Mouse (Mus musculus) CD4-positive, CD25-positive, alpha-beta regulatory T cell, adult 2 months (primary cell): Measurements from ENCODE around the gene Lipa.

ENCODE experiments used
- DNase-seq: peaks from one replicate; pipeline ENCODE4 v3.0.0-alpha.2; 2012; ENCODE audit warnings: low read depth, low spot score

The Lipa gene

DNA sequence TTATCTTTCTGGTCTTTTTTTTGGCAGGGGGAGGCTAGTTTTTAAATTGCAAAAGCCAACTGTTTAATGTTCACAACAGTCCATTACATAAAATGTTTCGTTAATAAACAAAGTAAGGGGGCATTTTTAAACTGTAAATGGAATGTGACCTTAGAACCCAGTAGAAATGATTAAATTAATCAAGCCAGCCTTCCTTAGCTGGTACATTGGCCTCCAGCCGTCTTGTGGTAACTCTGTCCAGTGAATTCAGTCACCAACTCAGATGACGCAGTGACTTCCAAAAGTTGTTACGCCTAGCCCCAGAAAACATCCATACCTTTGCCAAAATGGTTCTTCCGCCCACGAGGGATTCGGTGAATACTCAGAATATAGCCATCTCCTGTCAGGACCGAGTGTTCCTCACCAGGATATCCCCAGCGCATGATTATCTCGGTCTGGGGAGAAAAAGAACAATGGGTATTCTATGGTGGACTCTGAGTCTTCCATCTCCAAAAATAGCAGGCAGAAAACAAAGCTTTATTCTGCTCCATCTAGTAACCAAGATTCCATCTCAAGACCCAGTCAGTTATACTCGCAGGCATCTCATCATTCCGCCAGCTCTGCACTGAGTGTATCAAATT is 4.1 kb downstream of the Lipa start:
- no peak for DNase-seq

DNA sequence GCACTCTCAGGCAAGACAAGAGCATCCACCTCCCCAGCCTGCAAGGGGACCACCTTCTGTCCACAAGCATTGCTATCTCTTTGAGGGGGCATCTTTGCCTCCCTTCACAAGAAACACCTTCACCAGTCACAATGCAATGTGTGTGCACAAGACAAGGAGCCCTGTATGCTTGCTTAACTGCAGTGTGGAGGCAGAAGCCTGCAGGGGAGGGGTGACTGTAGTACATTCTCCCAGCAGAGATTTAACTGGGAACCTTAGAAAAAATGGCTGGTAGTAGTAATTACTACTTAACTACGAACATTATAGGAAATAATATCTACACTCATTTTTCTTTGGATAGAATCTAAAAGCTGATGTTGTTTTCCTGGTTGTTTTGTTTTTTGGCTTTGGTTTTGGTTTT is 5.3 kb downstream of the Lipa start:
- no peak for DNase-seq

DNA sequence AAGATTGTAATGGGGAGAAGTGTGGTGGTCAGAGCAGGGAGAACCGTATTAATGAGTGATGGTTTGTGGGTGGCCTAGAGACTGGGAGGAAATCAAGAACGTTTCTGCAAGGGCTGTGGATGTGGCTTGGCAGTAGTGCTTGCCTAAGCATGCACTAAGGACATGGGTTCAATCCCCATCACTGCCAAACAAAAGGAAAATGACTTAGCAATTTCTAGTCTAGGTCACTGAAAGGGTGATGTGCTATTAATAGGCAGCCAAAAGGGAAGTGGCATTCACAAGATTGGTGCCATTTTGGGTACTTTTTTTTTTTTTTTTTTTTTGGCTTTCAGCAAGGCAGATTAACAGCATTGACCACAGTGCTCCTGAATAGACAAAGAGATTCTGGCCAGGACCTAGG is 5.9 kb downstream of the Lipa start:
- no peak for DNase-seq

DNA sequence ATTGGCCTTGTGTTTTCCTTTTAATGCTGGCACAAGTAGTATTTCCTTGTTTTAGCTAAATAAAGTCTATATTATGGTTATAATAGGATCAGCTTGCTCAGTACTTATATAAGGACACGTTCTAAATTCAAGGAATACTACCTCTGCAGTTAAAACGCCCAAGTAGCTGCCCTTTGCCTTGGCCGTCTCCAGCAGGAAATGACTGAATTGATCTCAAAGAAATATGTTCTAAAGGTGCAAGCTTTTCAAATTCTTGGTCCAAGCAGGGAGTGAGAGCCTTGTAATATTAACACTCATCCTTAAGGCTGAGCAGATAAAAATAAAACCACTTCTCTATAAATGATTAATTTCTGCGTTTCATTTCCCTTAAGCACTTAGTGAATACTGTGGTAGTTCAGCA is 7.2 kb downstream of the Lipa start:
- DNase-seq = no peak

DNA sequence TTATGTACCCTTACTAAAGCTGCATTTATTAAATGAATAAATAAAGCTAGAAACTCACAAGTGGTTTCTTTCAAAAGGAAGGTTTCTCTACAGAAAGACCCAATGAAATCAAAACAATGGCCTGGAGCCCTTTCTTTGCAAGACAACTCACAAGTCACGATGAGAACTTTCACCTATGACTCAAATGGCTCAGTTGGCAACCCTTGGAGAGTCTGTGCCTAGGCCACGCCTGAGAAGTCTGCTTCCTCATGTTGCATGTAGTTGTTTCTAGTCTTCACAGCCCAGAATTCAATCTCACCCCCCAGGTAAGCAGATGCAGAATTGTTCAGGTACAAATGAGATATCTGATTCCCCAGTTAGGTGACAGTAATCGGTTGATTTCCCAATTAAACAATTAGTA is 7.6 kb downstream of the Lipa start:
- DNase-seq = no peak

DNA sequence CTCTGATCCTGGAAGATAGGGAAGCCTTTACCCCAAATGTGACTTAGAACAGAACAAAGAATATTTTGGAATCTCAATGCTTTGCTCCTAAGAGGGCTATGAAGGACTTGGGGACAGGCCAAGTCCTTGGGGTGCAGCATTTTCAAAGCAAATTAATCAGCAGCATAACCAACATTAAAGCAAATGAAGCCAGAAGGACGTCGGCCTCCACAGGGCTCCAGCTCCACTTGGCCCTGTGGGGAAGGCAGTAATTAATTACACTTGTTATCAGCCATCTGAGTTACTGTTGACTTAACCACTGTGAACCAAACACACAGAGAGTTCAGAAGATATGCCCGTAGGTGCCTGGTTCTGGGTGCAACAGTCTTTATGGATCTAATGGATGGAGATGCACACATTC is 8.5 kb downstream of the Lipa start:
- DNase-seq = no peak

DNA sequence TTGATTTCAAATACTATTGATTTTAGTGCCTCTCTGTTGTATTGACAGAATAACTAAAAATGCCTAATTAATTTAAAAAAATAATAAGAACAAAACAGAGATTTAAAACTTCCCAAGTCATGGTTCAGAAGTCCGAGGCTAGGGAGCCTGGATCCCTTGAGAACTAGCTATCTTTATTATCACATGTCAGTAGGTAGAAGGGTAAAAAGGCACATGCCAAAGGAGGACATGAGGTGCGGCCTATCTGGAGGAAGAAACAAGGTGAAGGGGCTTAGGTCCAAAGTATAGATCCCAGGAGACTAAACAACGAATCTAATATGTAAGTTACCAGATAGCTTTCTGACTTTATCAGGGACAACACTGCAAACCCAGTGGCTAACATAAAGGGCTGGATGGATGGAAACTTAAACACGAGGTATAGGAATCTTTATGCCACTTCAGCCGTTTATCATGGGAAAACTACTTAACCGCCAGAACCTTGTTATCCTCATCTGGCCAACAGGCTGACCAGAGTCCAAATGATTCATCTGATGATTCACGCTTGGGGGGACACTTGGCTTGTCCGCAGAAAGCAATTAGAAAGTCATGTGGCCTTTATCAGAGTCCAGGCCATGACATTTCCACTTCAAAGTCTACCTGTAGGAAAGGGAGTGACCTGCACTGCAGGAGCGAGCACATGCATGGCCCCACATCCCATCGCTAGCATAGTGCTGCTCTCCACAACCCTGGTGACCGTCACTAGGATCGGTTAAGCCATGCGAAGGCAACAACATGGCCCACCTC is 9.3 kb downstream of the Lipa start:
- DNase-seq = no peak

DNA sequence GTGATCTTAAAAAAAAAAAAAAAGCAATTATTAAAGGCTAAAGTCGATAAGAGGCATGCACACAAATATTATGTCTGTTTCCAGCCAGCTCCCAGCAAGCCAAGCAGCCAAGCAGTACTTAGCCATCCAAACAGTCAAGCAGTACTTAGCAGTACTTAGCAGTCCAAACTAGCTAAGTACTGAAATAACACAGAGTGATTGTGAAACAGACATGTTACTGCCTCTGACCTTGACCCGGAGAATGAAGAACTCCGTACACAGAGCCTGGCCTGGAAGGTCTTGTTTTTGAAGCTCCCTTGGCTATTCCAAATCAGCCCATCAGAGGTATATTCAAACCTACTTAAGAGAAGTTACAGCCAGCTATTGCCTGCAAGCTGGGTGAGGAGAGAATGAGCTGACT is 10.1 kb downstream of the Lipa start:
- no peak for DNase-seq

DNA sequence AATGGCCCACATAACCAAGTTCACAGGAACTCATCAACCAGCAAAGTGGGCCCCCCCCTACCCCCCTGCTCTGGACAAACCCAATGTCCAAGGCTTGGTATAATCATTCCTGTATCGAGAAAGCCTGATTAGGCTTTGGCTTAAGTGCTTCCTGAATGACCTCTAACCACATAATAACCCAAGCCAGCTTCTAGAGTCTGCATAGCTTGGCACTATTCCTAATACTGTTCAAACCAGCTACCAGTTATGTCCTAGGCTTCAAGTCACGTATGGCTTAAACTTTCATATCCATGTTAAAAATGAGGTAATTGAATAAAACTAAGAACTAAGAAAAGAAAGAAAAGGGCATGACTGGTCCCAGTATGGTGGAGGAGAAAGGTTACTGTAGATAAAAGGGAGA is 10.9 kb downstream of the Lipa start:
- no peak for DNase-seq

DNA sequence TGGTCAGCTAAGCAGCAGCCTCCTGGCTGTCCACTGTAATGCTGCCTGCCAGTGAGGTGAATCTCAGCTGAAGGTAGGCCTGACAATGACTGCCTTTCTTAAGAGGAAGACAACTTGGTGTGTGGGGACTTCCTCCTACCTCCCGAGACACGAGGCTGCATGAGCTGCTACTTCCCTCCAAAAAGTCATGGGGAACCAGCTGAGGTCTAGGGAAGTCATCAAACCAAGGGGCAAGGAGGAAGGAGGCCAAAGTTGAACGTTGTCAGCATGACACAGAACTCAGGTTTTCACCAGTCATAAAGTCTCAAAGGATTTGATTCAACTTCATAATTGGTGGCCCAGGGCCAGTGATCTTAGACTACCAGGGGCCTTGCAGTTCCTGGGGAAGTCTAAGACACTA is 11.6 kb downstream of the Lipa start:
- no peak for DNase-seq

DNA sequence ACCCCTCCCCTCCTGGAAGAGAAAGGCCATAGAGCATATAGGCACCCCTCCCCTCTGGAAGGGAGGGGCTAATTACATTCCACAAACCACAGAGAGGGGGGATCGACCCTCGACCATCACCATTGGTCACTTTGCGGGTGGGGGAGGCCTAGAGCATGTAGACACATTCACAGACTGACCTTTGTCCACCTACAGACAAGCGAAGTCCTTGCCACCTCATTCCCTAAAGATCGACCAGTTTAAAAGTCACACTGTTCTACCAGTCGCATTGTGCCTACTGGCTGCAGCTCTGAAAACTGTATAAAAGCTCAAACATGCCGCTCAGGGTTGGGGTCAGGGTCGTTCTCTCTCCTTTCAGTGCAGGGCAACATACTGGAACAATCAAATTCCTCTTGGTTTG is 15.7 kb downstream of the Lipa start:
- DNase-seq = no peak

DNA sequence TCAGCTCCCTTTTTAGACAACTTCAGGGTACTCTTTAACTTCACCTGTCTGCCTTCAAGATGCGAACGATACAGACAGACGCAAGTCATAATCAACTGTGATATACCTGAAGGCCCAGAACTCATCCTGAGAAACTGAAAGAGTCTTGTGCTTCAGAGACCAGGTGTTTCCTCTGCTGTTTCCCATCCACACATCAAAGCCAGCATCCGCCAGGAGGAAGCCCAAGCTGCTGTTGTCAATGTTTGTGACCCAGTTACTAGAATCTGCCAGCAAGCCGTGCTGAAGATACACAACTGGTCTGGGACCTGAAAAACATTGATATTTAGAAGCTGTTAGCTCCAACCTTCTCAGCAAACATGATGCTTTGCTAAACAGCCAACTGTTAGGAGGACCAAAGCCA is 16.6 kb downstream of the Lipa start:
- peak; percentile 71 for DNase-seq

DNA sequence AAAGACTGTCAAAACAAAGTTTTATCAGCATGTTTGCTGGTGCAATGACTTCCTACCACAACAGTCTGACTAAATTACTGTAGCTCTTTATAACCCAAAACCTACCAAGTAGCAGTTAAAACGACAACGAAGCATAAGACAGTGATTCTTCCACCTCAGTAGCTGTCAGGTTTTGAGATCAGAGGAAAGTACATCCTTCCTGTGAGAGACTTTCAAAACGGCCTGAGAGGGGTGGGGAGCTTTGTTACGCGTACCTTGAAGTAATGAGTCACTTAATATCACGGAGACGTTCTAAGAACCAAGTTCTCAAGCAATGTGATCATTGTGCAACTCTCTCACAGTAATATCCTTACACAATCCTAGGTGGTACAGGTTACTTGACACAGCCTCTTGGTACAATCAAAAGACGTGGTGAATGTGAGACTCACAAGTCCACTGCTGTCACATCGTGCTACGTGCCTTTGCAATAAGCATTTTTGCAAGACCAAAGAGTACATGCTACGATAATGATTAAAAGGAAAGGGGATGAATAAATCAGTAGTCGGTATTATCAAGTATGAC is 22.0 kb downstream of the Lipa start:
- DNase-seq = peak; percentile 74

DNA sequence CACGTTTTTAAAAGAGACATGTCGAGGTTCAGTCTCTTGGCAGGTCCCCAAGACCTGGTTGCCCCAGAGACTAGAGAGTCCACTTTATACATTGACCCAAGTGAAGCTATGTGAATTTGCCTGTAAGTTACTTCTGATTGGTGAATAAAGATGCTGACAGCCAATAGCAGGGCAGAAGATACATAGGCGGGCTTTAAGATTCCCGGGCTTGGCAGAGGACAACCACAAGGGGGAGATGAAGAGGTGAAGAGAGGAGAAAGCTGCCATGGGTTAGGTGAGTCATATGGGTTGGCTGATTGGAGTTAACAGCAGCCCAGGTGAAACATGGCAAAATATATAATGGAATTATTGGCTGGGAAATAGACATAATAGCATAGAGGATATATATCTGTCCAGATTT is 26.5 kb downstream of the Lipa start:
- peak; percentile 91 for DNase-seq

DNA sequence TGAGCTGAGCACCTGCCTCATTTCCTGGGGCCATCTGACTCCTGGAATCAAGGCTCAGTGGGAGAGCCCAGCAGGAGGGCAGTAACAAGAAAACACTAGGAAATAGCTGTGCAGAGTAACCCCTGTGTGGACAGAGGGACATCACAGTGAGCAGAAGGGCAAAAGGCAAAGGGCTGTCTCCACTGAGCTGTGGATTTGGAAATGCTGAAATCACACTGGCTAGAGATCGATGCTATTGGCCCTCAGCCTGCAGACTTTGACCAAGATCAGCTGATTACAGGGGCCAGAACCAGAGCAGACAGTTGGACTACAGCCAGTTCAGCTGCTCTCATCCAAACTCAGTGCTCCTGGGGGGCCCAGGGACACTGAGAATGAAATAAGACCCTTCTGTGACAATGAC is 30.9 kb downstream of the Lipa start:
- no peak for DNase-seq

DNA sequence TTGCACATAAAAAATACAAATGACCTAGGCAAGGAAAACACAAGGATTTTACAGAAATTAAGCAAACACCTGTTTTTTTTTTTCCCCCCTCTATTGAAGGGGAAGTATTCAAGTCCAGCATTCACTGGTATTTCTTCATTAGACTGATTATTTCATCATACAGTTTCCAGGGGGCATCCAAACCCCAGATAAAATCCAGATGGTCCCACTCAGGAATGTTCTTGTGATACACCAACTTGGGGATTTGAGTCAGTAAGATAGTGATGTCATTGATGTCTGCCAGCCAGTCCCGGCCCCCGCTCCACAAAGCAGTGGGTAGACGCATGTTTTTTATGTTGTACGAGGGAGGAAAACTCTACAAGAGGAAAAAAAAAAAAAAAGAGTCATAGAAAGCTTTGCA is 33.4 kb downstream of the Lipa start:
- DNase-seq = no peak

DNA sequence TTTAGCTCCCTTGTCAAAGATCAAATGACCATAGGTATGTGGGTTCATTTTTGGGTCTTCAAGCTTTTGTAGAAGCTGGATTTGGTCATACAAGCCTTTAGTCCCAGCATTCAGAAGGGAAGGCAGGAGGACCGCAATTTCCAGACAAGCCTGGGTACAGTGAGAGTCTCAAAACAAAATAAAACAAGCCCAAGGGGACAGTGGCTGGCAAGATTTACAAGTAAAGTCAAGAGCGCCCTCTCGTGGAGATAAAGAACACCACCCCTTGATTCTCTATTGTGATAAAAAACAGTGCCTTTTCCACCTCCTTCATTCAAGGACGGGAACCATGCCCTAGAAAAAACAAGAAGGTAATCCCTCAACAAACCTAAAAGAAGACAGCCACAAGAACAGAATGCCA is 43.7 kb downstream of the Lipa start:
- DNase-seq = peak; percentile 83

DNA sequence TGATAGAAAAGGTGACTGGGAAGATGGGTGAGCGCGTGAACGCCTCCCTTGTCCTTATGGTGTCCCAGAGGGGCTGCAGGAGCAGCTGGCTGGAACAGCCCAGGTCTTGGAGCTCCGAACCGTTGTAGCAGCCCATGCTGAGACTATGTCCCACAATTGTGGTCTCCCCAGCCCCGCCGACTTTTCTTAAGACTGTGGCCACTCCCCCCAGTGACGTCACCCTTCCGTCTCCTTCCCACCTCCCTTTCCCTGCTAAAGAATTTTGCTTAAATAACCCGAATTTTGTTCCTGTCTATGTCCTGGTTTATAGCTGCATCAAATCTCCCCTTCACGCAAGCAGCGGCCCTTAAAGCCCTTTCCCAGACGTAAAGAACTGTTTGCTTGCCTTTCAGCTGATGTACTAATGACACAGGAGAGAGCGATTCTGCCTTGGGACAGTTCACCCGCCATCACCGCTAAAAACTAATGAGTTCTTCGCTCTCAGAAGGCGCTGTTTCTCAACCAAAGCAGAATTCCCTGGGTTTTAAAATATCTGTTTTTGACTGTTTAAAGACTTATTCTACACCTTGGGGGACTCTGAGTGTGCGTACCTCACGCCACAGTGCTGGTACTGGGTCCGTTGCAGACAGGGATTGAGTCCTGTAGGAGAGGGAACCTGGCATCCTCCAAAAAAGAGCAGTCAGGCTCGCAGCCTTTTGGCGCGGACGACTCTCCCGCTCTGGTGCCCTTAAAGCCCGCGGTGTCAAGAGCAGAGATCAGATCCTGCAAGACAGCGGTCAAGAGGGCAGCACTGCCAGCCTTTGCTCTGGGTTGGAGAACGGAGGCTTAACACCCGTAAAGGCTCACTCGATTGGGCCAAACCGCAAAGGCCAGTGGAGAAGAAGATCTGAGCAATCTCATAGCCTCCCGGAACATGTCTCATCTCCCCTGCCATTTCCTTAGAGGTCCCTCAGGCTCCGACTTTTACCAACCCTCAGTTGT is 52.0 kb downstream of the Lipa start, which contains the start of gene Ch25h:
Ch25h (minus strand) TSS at position 174 of the 981 bp plus-strand sequence.
- DNase-seq = peak; percentile 67

DNA sequence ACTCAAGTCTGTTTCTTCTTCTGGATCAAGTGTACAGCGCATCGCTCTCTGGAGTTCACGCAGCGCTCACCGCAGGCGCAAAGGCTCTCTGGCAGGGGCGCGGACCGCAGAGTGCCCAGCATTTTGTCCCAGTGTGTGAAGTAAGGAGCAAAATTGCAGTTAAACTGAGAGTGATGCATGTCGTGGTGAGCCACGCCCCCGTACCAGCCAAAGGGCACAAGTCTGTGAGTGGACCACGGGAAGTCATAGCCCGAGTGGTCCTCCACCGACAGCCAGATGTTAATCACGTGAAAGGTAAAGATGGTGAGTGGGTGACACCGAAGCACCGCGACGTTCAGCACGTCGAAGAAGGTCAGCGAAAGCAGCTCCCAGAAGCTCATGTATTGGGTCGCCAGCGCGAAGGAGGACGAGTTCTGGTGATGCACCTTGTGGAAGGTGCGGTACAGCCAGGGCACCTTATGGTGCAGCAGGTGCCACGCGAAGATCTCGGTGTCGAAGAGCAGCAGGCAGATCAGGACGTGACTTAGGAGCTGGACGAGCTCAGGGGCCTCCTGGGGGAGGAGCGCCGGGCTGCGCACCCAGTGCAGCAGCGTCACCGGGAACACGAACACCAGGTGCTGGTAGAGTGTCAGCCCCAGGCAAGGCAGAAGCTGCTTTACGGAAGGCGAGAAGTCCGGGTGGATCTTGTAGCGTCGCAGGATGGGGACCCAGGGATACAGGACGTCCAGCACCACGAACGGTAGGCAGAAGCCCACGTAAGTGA is 52.9 kb downstream of the Lipa start:
- DNase-seq = peak; percentile 61

DNA sequence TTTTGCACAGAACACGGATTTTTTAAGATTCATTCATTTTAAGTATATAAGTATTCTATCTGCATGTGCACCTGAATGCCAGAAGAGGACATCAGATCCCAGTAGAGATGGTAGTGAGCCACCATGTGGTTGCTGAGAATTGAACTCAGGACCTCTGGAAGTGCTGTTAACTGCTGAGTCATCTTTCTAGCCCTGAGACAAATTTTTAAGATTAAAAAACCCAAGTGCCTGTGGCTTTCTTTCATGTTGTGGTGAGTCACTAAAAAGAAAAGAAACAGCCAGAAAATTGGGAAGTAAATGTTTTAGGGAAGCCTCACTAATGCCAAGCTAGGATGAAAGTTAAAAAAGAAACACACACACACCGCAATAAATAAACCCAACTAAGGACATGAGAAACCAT is 55.6 kb downstream of the Lipa start:
- DNase-seq = no peak

DNA sequence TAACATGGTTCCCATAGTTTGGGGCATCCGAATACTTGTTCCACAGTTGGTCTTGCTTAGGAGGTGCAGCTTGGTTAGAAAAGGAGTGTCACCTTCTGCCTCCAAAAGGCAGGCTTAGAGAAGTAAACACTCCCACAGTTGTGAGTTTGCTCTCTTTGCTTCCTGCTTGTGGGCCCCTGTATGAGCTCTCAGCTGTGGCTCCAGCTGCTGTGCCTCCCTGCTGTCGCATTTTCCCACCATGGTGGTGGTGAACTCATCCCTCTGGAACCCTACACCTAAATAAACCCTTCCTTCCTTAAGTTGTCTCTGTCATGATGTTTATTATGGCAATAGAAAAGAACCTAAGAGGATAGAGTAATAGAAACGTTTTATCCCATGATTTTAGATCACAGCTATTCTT is 58.5 kb downstream of the Lipa start:
- DNase-seq = no peak
